Mouse (Mus musculus): Measurements from ENCODE around the gene Slc6a21. TPM values are rescaled to one million over a fixed set of nuclear protein-coding genes. Genes with fewer than 3 reads are reported as not detected.

Slc6a21 gene
- polyA plus RNA-seq, 1 experiment from 2014 or later, result not detected

GRCm38 (mm10) chr7:45259281-45259680 is 18.0 kb upstream of the Slc6a21 start:
- no peak for ATAC-seq (ENCODE audit: insufficient read depth)
- H3K4me2 ChIP-seq, result no peak overlapping the region
- WGBS (ENCODE audit: insufficient replicate concordance), result 61% methylated on average over 8 of the region's 8 CpGs
- no peaks in the 10 kb centered on the region; the same call in 1 of the 2 replicates for H3K27me3 ChIP-seq
- H3K4me3 ChIP-seq (replicated peaks), result no peak overlapping the region
- H3K9ac ChIP-seq, result no peak overlapping the region
- H3K9me3 ChIP-seq (replicated peaks), result no peaks in the 10 kb centered on the region
- no peak overlapping the region for H3K27ac ChIP-seq (replicated peaks)
- no peaks in the 10 kb centered on the region for H3K36me3 ChIP-seq (replicated peaks)
- H3K4me1 ChIP-seq (replicated peaks), result no peaks in the 10 kb centered on the region

GRCm38 (mm10) chr7:45262266-45262665 is 15.0 kb upstream of the Slc6a21 start:
- no peak overlapping the region for H3K27ac ChIP-seq (replicated peaks)
- no peak overlapping the region for H3K4me2 ChIP-seq
- no peak overlapping the region for H3K9ac ChIP-seq
- H3K4me3 ChIP-seq (replicated peaks), result no peak overlapping the region
- H3K36me3 ChIP-seq (replicated peaks), result no peaks in the 10 kb centered on the region
- H3K4me1 ChIP-seq (replicated peaks), result no peaks in the 10 kb centered on the region
- 51% methylated on average over 7 of the region's 7 CpGs for WGBS (ENCODE audit: insufficient replicate concordance)
- no peaks in the 10 kb centered on the region; the same call in 1 of the 2 replicates for H3K27me3 ChIP-seq
- ATAC-seq (ENCODE audit: insufficient read depth), result no peak
- H3K9me3 ChIP-seq (replicated peaks), result no peaks in the 10 kb centered on the region

- WGBS (ENCODE audit: insufficient replicate concordance), result 53% methylated on average over 7 of the region's 7 CpGs
- no peak overlapping the region for H3K9ac ChIP-seq
- no peak for ATAC-seq (ENCODE audit: insufficient read depth)
- no peaks in the 10 kb centered on the region for H3K4me1 ChIP-seq (replicated peaks)
- H3K36me3 ChIP-seq (replicated peaks), result no peaks in the 10 kb centered on the region
- no peaks in the 10 kb centered on the region for H3K9me3 ChIP-seq (replicated peaks)
- no peak overlapping the region for H3K4me2 ChIP-seq
- H3K27ac ChIP-seq (replicated peaks), result no peak overlapping the region
- H3K27me3 ChIP-seq, result peaks cover 7% of the 10 kb centered on the region
- no peak overlapping the region for H3K4me3 ChIP-seq (replicated peaks)
Measured at GRCm38 (mm10) chr7:45263006-45263607, 14.2 kb upstream of the Slc6a21 start.

- Histone ChIP-seq H3K4me1 (replicated peaks) (no peaks in the 10 kb centered on the region), H3K27me3 (peaks cover 12% of the 10 kb centered on the region), H3K4me3 (replicated peaks) (no peak overlapping the region), H3K27ac (replicated peaks) (no peak overlapping the region), H3K9ac (no peak overlapping the region), H3K4me2 (no peak overlapping the region), H3K36me3 (replicated peaks) (no peaks in the 10 kb centered on the region), H3K9me3 (replicated peaks) (no peaks in the 10 kb centered on the region)
- no peak for ATAC-seq (ENCODE audit: insufficient read depth)
- WGBS (ENCODE audit: insufficient replicate concordance), result 52% methylated on average over 3 of the region's 3 CpGs
Measured at GRCm38 (mm10) chr7:45264348-45264747, 13.0 kb upstream of the Slc6a21 start.

GRCm38 (mm10) chr7:45265518-45265917 is 11.8 kb upstream of the Slc6a21 start:
- Histone ChIP-seq H3K4me1 (replicated peaks) (no peaks in the 10 kb centered on the region), H3K27ac (replicated peaks) (no peak overlapping the region), H3K4me2 (no peak overlapping the region), H3K27me3 (peaks cover 12% of the 10 kb centered on the region), H3K4me3 (replicated peaks) (no peak overlapping the region), H3K9me3 (replicated peaks) (no peaks in the 10 kb centered on the region), H3K9ac (no peak overlapping the region), H3K36me3 (replicated peaks) (no peaks in the 10 kb centered on the region)
- ATAC-seq (ENCODE audit: insufficient read depth), result no peak
- WGBS (ENCODE audit: insufficient replicate concordance), result 45% methylated on average over 1 of the region's 1 CpGs

- H3K36me3 ChIP-seq (replicated peaks), result no peaks in the 10 kb centered on the region
- ATAC-seq (ENCODE audit: insufficient read depth), result no peak
- peaks cover 6% of the 10 kb centered on the region for H3K4me1 ChIP-seq (replicated peaks)
- peaks cover 7% of the 10 kb centered on the region for H3K27me3 ChIP-seq
- H3K4me2 ChIP-seq, result no peak overlapping the region
- H3K4me3 ChIP-seq (replicated peaks), result no peak overlapping the region
- H3K27ac ChIP-seq (replicated peaks), result no peak overlapping the region
- no peaks in the 10 kb centered on the region for H3K9me3 ChIP-seq (replicated peaks)
- WGBS (ENCODE audit: insufficient replicate concordance), result 59% methylated on average over 10 of the region's 10 CpGs
- H3K9ac ChIP-seq, result no peak overlapping the region
Measured at GRCm38 (mm10) chr7:45272786-45273412, 4.4 kb upstream of the Slc6a21 start.

GRCm38 (mm10) chr7:45273672-45274071 is 3.6 kb upstream of the Slc6a21 start:
- Histone ChIP-seq H3K4me3 (replicated peaks) (no peak overlapping the region), H3K4me1 (replicated peaks) (peaks cover 6% of the 10 kb centered on the region), H3K9ac (no peak overlapping the region), H3K27me3 (no peaks in the 10 kb centered on the region), H3K4me2 (no peak overlapping the region), H3K27ac (replicated peaks) (no peak overlapping the region), H3K9me3 (replicated peaks) (no peaks in the 10 kb centered on the region), H3K36me3 (replicated peaks) (no peaks in the 10 kb centered on the region)
- 0 out of 2 replicates have a peak, but pooled peaks have one; percentile 31 for ATAC-seq (ENCODE audit: insufficient read depth)
- 54% methylated on average over 8 of the region's 8 CpGs for WGBS (ENCODE audit: insufficient replicate concordance)

GRCm38 (mm10) chr7:45286486-45286885 is 9.2 kb downstream of the Slc6a21 start:
- Histone ChIP-seq H3K4me1 (replicated peaks) (no peaks in the 10 kb centered on the region), H3K4me3 (replicated peaks) (no peak overlapping the region), H3K27ac (replicated peaks) (no peak overlapping the region), H3K9ac (no peak overlapping the region), H3K9me3 (replicated peaks) (no peaks in the 10 kb centered on the region), H3K36me3 (replicated peaks) (no peaks in the 10 kb centered on the region), H3K4me2 (no peak overlapping the region), H3K27me3 (no peaks in the 10 kb centered on the region)
- no peak for ATAC-seq (ENCODE audit: insufficient read depth)
- WGBS (ENCODE audit: insufficient replicate concordance), result 73% methylated on average over 13 of the region's 13 CpGs

GRCm38 (mm10) chr7:45296626-45297025 is 19.3 kb downstream of the Slc6a21 start:
- Histone ChIP-seq H3K9me3 (replicated peaks) (no peaks in the 10 kb centered on the region), H3K4me2 (no peak overlapping the region), H3K27ac (replicated peaks) (no peak overlapping the region), H3K4me3 (replicated peaks) (no peak overlapping the region), H3K9ac (no peak overlapping the region), H3K27me3 (peaks cover 10% of the 10 kb centered on the region; the same call in 1 of the 2 replicates), H3K36me3 (replicated peaks) (no peaks in the 10 kb centered on the region), H3K4me1 (replicated peaks) (no peaks in the 10 kb centered on the region)
- no peak for ATAC-seq (ENCODE audit: insufficient read depth)
- WGBS (ENCODE audit: insufficient replicate concordance), result 77% methylated on average over 1 of the region's 1 CpGs

- no peak overlapping the region for H3K9ac ChIP-seq
- H3K4me1 ChIP-seq (replicated peaks), result no peaks in the 10 kb centered on the region
- no peak overlapping the region for H3K27ac ChIP-seq (replicated peaks)
- ATAC-seq (ENCODE audit: insufficient read depth), result no peak
- no peak overlapping the region for H3K4me2 ChIP-seq
- H3K36me3 ChIP-seq (replicated peaks), result no peaks in the 10 kb centered on the region
- 0 out of 2 replicates have a peak, but pooled peaks cover 10% of the 10 kb centered on the region for H3K27me3 ChIP-seq
- H3K4me3 ChIP-seq (replicated peaks), result no peak overlapping the region
- 62% methylated on average over 3 of the region's 3 CpGs for WGBS (ENCODE audit: insufficient replicate concordance)
- no peaks in the 10 kb centered on the region for H3K9me3 ChIP-seq (replicated peaks)
Measured at GRCm38 (mm10) chr7:45297563-45297962, 20.2 kb downstream of the Slc6a21 start.

GRCm38 (mm10) chr7:45299752-45300151 is 22.4 kb downstream of the Slc6a21 start:
- no peak for ATAC-seq (ENCODE audit: insufficient read depth)
- no peak overlapping the region for H3K27ac ChIP-seq (replicated peaks)
- H3K4me1 ChIP-seq (replicated peaks), result no peaks in the 10 kb centered on the region
- no peaks in the 10 kb centered on the region for H3K36me3 ChIP-seq (replicated peaks)
- WGBS (ENCODE audit: insufficient replicate concordance), result 9% methylated on average over 5 of the region's 5 CpGs
- no peak overlapping the region for H3K9ac ChIP-seq
- H3K4me3 ChIP-seq (replicated peaks), result no peak overlapping the region
- 0 out of 2 replicates have a peak, but pooled peaks cover 10% of the 10 kb centered on the region for H3K27me3 ChIP-seq
- no peak overlapping the region for H3K4me2 ChIP-seq
- no peaks in the 10 kb centered on the region for H3K9me3 ChIP-seq (replicated peaks)
